Mouse (Mus musculus) ES-E14 (cell line): Measurements from ENCODE around the gene Npff. TPM values are rescaled to one million over a fixed set of nuclear protein-coding genes. Genes with fewer than 3 reads are reported as not detected.

ENCODE experiments used
- DNase-seq: peaks from one replicate; pipeline ENCODE4 v3.0.0-alpha.2; 2013; ENCODE audit warnings: low read depth, low spot score
- H3K27ac ChIP-seq: 2 replicates; pipeline ENCODE4 v1.5.1; 2012; ENCODE audit warnings: low read depth, mild to moderate bottlenecking, low read length, moderate library complexity, mixed read lengths; ENCODE audit not compliant: poor library complexity, insufficient read depth, severe bottlenecking
- H3K36me3 ChIP-seq: 2 replicates; pipeline ENCODE4 v1.6.1; 2012; ENCODE audit warnings: mild to moderate bottlenecking, low read length, moderate library complexity, mixed read lengths; ENCODE audit not compliant: control insufficient read depth, poor library complexity, insufficient read depth, severe bottlenecking
- H3K4me1 ChIP-seq, 2 experiments: fragments of 150-350 bp in 1 of 2; sonication (generic) in 1 of 2; 2 replicates each; pipeline ENCODE4 v1.6.1; 2012; ENCODE audit warnings: low read length in 2 of 2, mild to moderate bottlenecking in 1 of 2, mixed read lengths in 1 of 2; ENCODE audit not compliant: control insufficient read depth in 2 of 2, insufficient read depth in 2 of 2, poor library complexity in 1 of 2
- H3K4me3 ChIP-seq, 2 experiments: fragments of 150-350 bp in 1 of 2; sonication (generic) in 1 of 2; 2 replicates each; pipeline ENCODE4 v1.5.1; 2012; ENCODE audit warnings: low read length in 2 of 2, low read depth in 1 of 2, mild to moderate bottlenecking in 1 of 2, mixed read lengths in 1 of 2; ENCODE audit not compliant: insufficient read depth in 1 of 2, poor library complexity in 1 of 2, severe bottlenecking in 1 of 2
- H3K9ac ChIP-seq: 2 replicates; pipeline ENCODE4 v1.6.1; 2012; ENCODE audit warnings: low read depth, mild to moderate bottlenecking, low read length, mixed read lengths; ENCODE audit not compliant: poor library complexity, insufficient read depth, severe bottlenecking
- H3K9me3 ChIP-seq: fragments of 150-350 bp; sonication (generic); 2 replicates; pipeline ENCODE4 v1.6.1; 2012; ENCODE audit warnings: low read depth, mild to moderate bottlenecking, low read length; ENCODE audit not compliant: control insufficient read depth, insufficient read depth
- CHD2 ChIP-seq: IDR thresholded peaks from 2 replicates; pipeline ENCODE4 v1.6.1; 2014; ENCODE audit warnings: mild to moderate bottlenecking, low read depth, low read length, inconsistent platforms
- HCFC1 ChIP-seq: IDR thresholded peaks from 2 replicates; pipeline ENCODE4 v1.6.1; 2012; ENCODE audit warnings: low read length, inconsistent platforms, borderline replicate concordance; ENCODE audit not compliant: insufficient read depth
- MAFK ChIP-seq: IDR thresholded peaks from 2 replicates; pipeline ENCODE4 v1.6.1; 2014; ENCODE audit warnings: mild to moderate bottlenecking, low read depth, low read length, inconsistent platforms; ENCODE audit not compliant: insufficient read depth
- ZC3H11A ChIP-seq: IDR thresholded peaks from 2 replicates; pipeline ENCODE4 v1.6.1; 2012; ENCODE audit warnings: low read depth, mild to moderate bottlenecking, inconsistent platforms, low read length, borderline replicate concordance
- ZNF384 ChIP-seq: IDR thresholded peaks from 2 replicates; pipeline ENCODE4 v1.6.1; 2012; ENCODE audit warnings: low read depth, low read length, inconsistent platforms
- in situ Hi-C, 2 experiments: fragments of 600-800 bp; cut with MboI; formaldehyde crosslinking; loops; one replicate each; pipeline ENCODE4 v1.15.1; 2025; ENCODE audit warnings: low sequenced_read_pairs in 2 of 2, inconsistent platforms in 1 of 2; ENCODE audit not compliant: unreplicated experiment in 2 of 2
- total RNA-seq: library from RNA; depleted of rRNA; stranded (reverse); fragments of 300-350 nt; gene quantifications from 2 replicates; pipeline ENCODE4 v1.2.3, GENCODE M21; 2012; rRNA removed

The Npff gene
- total RNA-seq, result 1.9 and 2.6 TPM in 2 replicates

DNA sequence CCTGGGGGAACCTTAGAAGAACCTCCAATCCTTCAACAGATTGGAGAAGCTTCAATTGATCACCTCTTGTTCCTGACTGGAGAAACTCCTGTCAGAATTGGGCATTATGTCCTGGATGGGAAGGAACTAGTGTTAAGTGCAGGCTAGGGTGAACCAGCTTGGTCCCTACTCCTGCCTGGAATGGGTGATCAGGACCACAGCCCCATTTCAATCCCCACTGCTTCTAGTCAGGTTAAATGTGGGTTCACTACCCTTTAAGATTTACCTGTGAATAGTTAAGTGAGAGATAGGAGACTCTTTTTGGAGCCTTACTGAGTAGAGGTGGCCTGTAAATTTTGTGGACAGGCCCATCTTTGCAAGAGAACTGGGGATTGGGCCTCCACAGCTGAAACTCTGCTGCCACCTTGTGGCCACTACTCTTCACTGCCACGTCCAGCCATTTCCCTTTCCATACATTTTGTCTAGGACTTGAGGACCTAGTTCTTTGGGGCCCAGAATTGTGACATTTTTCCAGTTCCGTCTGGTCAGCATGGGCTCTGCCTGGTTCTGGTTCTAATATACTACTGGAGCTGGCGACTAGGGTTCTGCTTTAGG is at the start of gene Npff:
Gene Npff, minus strand, starts transcription at position 51 of the 594 bp plus-strand sequence.
- in situ Hi-C loops, result no loop called here
- Histone ChIP-seq H3K36me3 (peaks cover 31% of the 10 kb centered on the region), H3K27ac (no peak within 1 kb of the TSS), H3K9me3 (no peaks in the 10 kb centered on the region), H3K9ac (no peak within 1 kb of the TSS), H3K4me3 (no peak within 1 kb of the TSS), H3K4me1 (no peaks in the 10 kb centered on the region)
- TF ChIP-seq HCFC1 (no peak), ZC3H11A (peak; percentile 74; the same call in 1 of the 2 replicates)
- peak; percentile 68 for DNase-seq

DNA sequence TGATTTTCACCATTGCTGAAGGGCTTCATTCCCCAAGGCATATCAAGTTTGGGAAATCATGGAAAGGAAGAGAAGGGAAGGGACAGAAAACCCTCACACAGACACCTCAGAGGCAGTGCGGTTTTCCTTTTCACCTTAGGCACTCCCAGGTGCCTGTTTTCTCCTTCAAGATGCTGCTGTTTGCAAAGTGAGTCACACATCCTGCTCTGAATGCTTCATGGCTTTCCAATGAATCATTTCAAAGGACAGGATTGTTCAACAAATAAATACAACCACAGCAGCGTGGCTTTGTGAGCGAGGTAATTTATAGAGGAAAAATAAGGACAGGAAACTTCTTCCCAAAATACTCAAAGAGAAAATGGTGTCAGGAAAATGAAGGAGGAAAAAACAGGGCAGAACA is 47.3 kb upstream of the Npff start:
- Histone ChIP-seq H3K27ac (no peak overlapping the region), H3K36me3 (no peaks in the 10 kb centered on the region), H3K4me3 (no peak overlapping the region), H3K4me1 (no peaks in the 10 kb centered on the region), H3K9ac (no peak overlapping the region), H3K9me3 (no peaks in the 10 kb centered on the region)
- in situ Hi-C loops, result no loop called here
- TF ChIP-seq ZC3H11A, result no peak
- TF ChIP-seq ZNF384, result no peak
- no peak for TF ChIP-seq MAFK
- no peak for TF ChIP-seq CHD2
- TF ChIP-seq HCFC1, result no peak
- DNase-seq, result no peak

DNA sequence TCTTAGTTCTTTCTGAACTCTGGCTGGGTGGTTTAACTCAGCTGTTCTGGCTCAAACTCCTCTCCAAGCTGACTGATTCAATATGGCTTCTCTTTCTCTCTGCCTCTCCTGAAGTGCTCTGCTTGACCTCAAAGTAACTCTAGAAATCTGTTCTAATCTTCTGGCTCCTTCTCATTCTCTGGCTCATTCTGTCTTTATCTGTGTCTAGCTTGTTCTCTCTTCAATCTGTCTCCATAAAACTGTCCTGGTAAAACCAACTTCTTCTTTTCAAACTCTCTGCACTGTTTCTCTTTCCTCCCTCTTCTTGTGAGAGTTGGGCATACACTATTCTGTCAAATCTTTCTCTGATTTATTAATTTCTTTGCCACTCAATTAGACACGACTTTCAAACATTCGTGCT is 43.1 kb upstream of the Npff start:
- no peak overlapping the region for H3K9ac ChIP-seq
- in situ Hi-C loops, result no loop called here
- H3K27ac ChIP-seq, result no peak overlapping the region
- H3K4me1 ChIP-seq, result no peaks in the 10 kb centered on the region
- DNase-seq, result no peak
- H3K36me3 ChIP-seq, result no peaks in the 10 kb centered on the region
- H3K9me3 ChIP-seq, result no peaks in the 10 kb centered on the region
- TF ChIP-seq HCFC1, result no peak
- TF ChIP-seq ZNF384, result no peak
- TF ChIP-seq ZC3H11A, result no peak
- no peak for TF ChIP-seq CHD2
- no peak for TF ChIP-seq MAFK
- H3K4me3 ChIP-seq, result no peak overlapping the region

DNA sequence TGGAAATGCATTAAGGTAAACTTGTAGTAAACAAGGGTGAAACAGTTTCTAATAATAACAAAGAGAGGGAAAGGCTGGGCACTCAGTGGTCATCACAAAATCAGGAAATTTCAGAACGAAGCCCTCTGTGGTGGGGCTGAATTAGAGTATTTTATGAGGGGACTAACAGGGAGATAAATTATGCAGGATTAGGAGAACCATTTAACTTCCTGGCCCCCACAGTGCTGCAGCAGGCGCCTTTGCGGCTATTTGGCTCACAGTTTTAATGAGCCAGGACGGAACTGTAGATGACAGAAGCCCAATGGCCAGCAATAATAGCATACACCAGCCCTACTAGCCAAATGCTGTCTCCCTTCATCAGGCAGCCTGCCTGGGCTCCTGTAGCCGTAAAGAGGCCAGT is 38.9 kb upstream of the Npff start:
- in situ Hi-C loops, result no loop called here
- H3K36me3 ChIP-seq, result no peaks in the 10 kb centered on the region
- H3K9me3 ChIP-seq, result no peaks in the 10 kb centered on the region
- no peak overlapping the region for H3K9ac ChIP-seq
- no peak for DNase-seq
- H3K4me1 ChIP-seq, result no peaks in the 10 kb centered on the region
- TF ChIP-seq MAFK, result no peak
- TF ChIP-seq HCFC1, result no peak
- no peak for TF ChIP-seq CHD2
- no peak for TF ChIP-seq ZNF384
- no peak for TF ChIP-seq ZC3H11A
- no peak overlapping the region for H3K4me3 ChIP-seq
- H3K27ac ChIP-seq, result no peak overlapping the region

DNA sequence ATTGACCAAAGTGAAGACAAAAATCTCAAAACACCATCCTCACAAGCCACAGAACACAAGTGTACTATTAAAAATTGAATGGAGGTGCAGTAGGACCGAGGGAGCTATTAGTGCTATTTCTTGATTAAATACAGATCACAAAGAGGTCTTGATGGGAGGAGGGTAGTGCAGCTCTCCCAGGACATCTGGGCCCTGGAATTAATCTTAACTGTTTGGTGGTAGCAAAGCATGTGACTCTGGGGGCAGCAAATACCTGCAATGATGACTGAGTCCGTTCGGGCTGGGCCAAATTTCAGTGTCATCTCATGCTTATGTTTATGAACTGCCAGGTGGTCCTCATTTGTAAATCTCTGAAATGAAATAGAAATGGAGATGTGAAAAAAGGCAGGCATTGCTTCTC is 38.3 kb upstream of the Npff start:
- H3K4me3 ChIP-seq, result no peak overlapping the region
- DNase-seq, result no peak
- in situ Hi-C loops, result no loop called here
- no peaks in the 10 kb centered on the region for H3K9me3 ChIP-seq
- TF ChIP-seq ZNF384 (no peak), ZC3H11A (no peak), CHD2 (no peak), MAFK (no peak), HCFC1 (no peak)
- no peak overlapping the region for H3K27ac ChIP-seq
- H3K4me1 ChIP-seq, result no peaks in the 10 kb centered on the region
- H3K9ac ChIP-seq, result no peak overlapping the region
- H3K36me3 ChIP-seq, result no peaks in the 10 kb centered on the region
